Mouse (Mus musculus) kidney, adult 2 months (tissue): ENCODE data around the gene Slc9a2. TPM values are rescaled to one million over a fixed set of nuclear protein-coding genes. Genes with fewer than 3 reads are reported as not detected.

ENCODE experiments used
- DNase-seq: peaks from one replicate; pipeline ENCODE4 v3.0.0; 2021
- H3K27ac ChIP-seq: fragments of 200-500 bp; 2 replicates; pipeline ENCODE4 v1.5.1; 2012; ENCODE audit warnings: low read depth, low read length, control low read depth, inconsistent platforms; ENCODE audit not compliant: insufficient read depth
- H3K27me3 ChIP-seq: fragments of 200-500 bp; replicated peaks from 2 replicates; pipeline ENCODE4 v1.6.1; 2012; ENCODE audit warnings: mild to moderate bottlenecking, moderate library complexity, low read length, inconsistent platforms; ENCODE audit not compliant: control insufficient read depth, insufficient read depth
- H3K36me3 ChIP-seq: fragments of 200-500 bp; 2 replicates; pipeline ENCODE4 v1.6.1; 2012; ENCODE audit warnings: mild to moderate bottlenecking, moderate library complexity, low read length, inconsistent platforms; ENCODE audit not compliant: control insufficient read depth, insufficient read depth
- H3K4me1 ChIP-seq: fragments of 200-500 bp; 2 replicates; pipeline ENCODE4 v1.6.1; 2011; ENCODE audit warnings: low read length; ENCODE audit not compliant: control insufficient read depth, insufficient read depth
- H3K4me3 ChIP-seq: fragments of 200-500 bp; 2 replicates; pipeline ENCODE4 v1.5.1; 2011; ENCODE audit warnings: mild to moderate bottlenecking, low read depth, low read length, control low read depth; ENCODE audit not compliant: insufficient read depth
- CTCF ChIP-seq: fragments of 200-500 bp; conservative IDR thresholded peaks from 2 replicates; pipeline ENCODE4 v1.5.1; 2011; ENCODE audit warnings: low read depth, mild to moderate bottlenecking, control low read depth, low read length, moderate library complexity, mixed read lengths; ENCODE audit not compliant: insufficient read depth, insufficient read length
- POLR2A ChIP-seq: fragments of 200-500 bp; IDR thresholded peaks from one replicate; pipeline ENCODE4 v1.6.1; 2011; ENCODE audit warnings: low read depth, low read length, control low read depth
- WGBS: fragments of 180-500 bp; shearing (Covaris S2); methylation state at CpG from one replicate; pipeline ENCODE4 v1.1.7; 2018; 5-methylcytosine and 5-hydroxymethylcytosine counted together
- polyA plus RNA-seq: library from polyadenylated mRNA; depleted of rRNA; stranded (reverse); fragments of >200 nt; gene quantifications from 2 replicates; pipeline ENCODE4 v1.2.3, GENCODE M21; 2012

Gene Slc9a2
- polyA plus RNA-seq, 1 experiment = 14.5 TPM

GRCm38 (mm10) chr1:40785876-40786445, 105.6 kb downstream of the Slc9a2 start:
- Histone ChIP-seq H3K36me3 (peaks cover 2% of the 10 kb centered on the region; the same call in 1 of the 2 replicates), H3K27ac (peak overlapping the region; percentile 59; the same call in 1 of the 2 replicates), H3K4me3 (no peak overlapping the region), H3K4me1 (peaks cover 1% of the 10 kb centered on the region; the same call in 1 of the 2 replicates), H3K27me3 (no peaks in the 10 kb centered on the region)
- DNase-seq = peak; percentile 92
- WGBS = 48% methylated on average over 11 of the region's 11 CpGs
- no peak for TF ChIP-seq CTCF
- no peak for TF ChIP-seq POLR2A

- WGBS = 84% methylated on average over 6 of the region's 6 CpGs
- Histone ChIP-seq H3K27me3 (no peaks in the 10 kb centered on the region), H3K4me3 (no peak overlapping the region), H3K4me1 (peaks cover 3% of the 10 kb centered on the region; the same call in 1 of the 2 replicates), H3K27ac (no peak overlapping the region), H3K36me3 (no peaks in the 10 kb centered on the region)
- DNase-seq = no peak
- TF ChIP-seq POLR2A (no peak), CTCF (no peak)
Measured at GRCm38 (mm10) chr1:40788956-40789355, 108.6 kb downstream of the Slc9a2 start.

GRCm38 (mm10) chr1:40789666-40790233, 109.4 kb downstream of the Slc9a2 start:
- Histone ChIP-seq H3K4me1 (peaks cover 3% of the 10 kb centered on the region; the same call in 1 of the 2 replicates), H3K4me3 (peak overlapping the region; percentile 88), H3K36me3 (no peaks in the 10 kb centered on the region), H3K27ac (peak overlapping the region; percentile 56; the same call in 1 of the 2 replicates), H3K27me3 (no peaks in the 10 kb centered on the region)
- 27% methylated on average over 5 of the region's 5 CpGs for WGBS
- TF ChIP-seq CTCF (no peak), POLR2A (no peak)
- peak; percentile 62 for DNase-seq

GRCm38 (mm10) chr1:40790324-40791141, 110.2 kb downstream of the Slc9a2 start, which contains the start of gene Mfsd9:
Gene Mfsd9 (minus strand): TSS chr1:40790687.
- no peak for TF ChIP-seq POLR2A
- TF ChIP-seq CTCF = no peak
- peak within 1 kb of the TSS; percentile 56 for H3K27ac ChIP-seq
- DNase-seq = peak; percentile 94
- peaks cover 3% of the 10 kb centered on the region; the same call in 1 of the 2 replicates for H3K4me1 ChIP-seq
- 3% methylated on average over 38 of the region's 38 CpGs for WGBS
- no peaks in the 10 kb centered on the region for H3K36me3 ChIP-seq
- H3K4me3 ChIP-seq = peak within 1 kb of the TSS; percentile 88
- no peaks in the 10 kb centered on the region for H3K27me3 ChIP-seq

GRCm38 (mm10) chr1:40795508-40795907, 115.1 kb downstream of the Slc9a2 start:
- Histone ChIP-seq H3K36me3 (no peaks in the 10 kb centered on the region), H3K27ac (no peak overlapping the region), H3K27me3 (no peaks in the 10 kb centered on the region), H3K4me1 (peaks cover 3% of the 10 kb centered on the region; the same call in 1 of the 2 replicates), H3K4me3 (no peak overlapping the region)
- TF ChIP-seq POLR2A (no peak), CTCF (no peak)
- peak; percentile 51 for DNase-seq
- WGBS = 100% methylated on average over 1 of the region's 1 CpGs

- peak; percentile 59 for DNase-seq
- Histone ChIP-seq H3K36me3 (no peaks in the 10 kb centered on the region), H3K27ac (no peak overlapping the region), H3K27me3 (no peaks in the 10 kb centered on the region), H3K4me1 (no peaks in the 10 kb centered on the region), H3K4me3 (no peak overlapping the region)
- WGBS = 25% methylated on average over 5 of the region's 5 CpGs
- TF ChIP-seq POLR2A = no peak
- TF ChIP-seq CTCF = peak; percentile 65
Measured at GRCm38 (mm10) chr1:40797348-40797747, 117.0 kb downstream of the Slc9a2 start.
